Mouse (Mus musculus): ENCODE results near the gene Otud3. TPM values are rescaled to one million over a fixed set of nuclear protein-coding genes. Genes with fewer than 3 reads are reported as not detected.
A peak's percentile ranks its signal among the peaks of the same experiment; 100 is the strongest.

Otud3 gene
- total RNA-seq (2017): 9.8 to 13.1 TPM (median 11.9 TPM) in 3 replicates

DNA sequence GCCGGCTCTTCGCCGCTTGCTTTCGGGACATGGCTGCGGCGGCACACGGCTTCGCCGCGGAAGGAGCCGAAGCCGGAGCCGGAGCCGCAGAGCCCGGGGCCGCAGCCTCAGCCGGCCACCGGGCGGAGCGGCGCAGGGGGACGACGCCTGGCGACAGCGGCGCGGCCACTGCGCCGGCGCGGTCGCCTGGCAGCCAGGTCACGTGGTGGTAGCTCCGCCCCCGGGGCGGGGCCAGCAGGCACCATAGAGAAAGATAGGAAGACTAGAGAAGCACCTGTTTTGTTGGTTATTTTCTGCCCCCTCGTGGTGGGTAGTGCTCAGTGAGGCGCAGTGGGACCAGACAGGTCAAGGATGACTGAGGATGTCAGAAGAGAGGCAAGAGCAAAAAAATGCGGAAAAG, at the start of gene Otud3:
Otud3 (minus strand) TSS at position 149 of the 400 bp plus-strand sequence.
- peak; percentile 96 for ATAC-seq (replicated peaks; ENCODE audit: insufficient number of reproducible peaks, low FRiP score, low TSS enrichment, poor library complexity, severe bottlenecking)

GRCm38 (mm10) chr4:138962719-138963118, 49.0 kb upstream of the Otud3 start:
- ATAC-seq (replicated peaks; ENCODE audit: insufficient number of reproducible peaks, low FRiP score, low TSS enrichment, poor library complexity, severe bottlenecking): no peak

DNA sequence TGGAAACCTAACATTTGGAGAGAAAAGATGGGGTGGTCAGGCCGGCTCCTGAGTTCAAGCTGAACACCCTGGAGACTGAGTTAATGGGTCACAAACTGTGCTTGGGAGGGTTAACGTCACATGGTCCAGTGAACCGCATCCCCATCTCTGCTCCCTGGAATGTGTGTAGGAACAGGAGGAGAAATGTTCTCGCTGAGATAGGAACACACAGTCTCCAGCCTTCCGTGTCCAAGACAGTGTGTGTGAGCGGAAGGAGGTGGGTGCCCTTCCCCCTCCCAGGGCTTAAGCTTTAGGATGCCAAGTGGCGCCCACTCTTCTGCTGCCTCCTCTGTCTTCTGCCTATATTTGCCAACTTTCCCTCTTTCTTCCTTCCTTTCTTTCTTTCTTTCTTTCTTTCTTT, 46.2 kb upstream of the Otud3 start:
- no peak for ATAC-seq (replicated peaks; ENCODE audit: insufficient number of reproducible peaks, low FRiP score, low TSS enrichment, poor library complexity, severe bottlenecking)

GRCm38 (mm10) chr4:138959120-138959519, 45.4 kb upstream of the Otud3 start:
- ATAC-seq (replicated peaks; ENCODE audit: insufficient number of reproducible peaks, low FRiP score, low TSS enrichment, poor library complexity, severe bottlenecking): no peak

GRCm38 (mm10) chr4:138958612-138959011, 44.9 kb upstream of the Otud3 start:
- no peak for ATAC-seq (replicated peaks; ENCODE audit: insufficient number of reproducible peaks, low FRiP score, low TSS enrichment, poor library complexity, severe bottlenecking)

GRCm38 (mm10) chr4:138948257-138948656, 34.5 kb upstream of the Otud3 start:
- ATAC-seq (replicated peaks; ENCODE audit: insufficient number of reproducible peaks, low FRiP score, low TSS enrichment, poor library complexity, severe bottlenecking): no peak

DNA sequence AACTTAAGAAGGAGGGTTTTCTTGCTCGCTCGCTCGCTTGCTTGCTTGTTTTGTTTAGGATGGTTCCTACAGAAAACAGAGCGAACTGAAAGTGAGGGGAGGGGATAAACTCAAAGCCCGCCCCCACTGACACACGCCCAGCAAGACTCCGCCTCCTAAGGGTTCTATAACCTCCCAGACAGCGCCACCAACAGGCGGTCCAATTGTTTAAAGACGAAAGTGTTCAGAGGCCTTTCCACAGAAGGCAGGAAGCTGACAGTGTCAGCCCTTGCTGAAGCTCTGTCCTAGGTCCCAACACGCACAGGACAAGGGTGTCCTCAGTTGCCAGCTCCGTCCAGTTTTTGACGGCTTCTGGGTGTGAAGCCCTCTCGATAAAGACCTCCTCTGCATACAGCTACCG, 30.0 kb upstream of the Otud3 start:
- peak; percentile 97 for ATAC-seq (replicated peaks; ENCODE audit: insufficient number of reproducible peaks, low FRiP score, low TSS enrichment, poor library complexity, severe bottlenecking)

DNA sequence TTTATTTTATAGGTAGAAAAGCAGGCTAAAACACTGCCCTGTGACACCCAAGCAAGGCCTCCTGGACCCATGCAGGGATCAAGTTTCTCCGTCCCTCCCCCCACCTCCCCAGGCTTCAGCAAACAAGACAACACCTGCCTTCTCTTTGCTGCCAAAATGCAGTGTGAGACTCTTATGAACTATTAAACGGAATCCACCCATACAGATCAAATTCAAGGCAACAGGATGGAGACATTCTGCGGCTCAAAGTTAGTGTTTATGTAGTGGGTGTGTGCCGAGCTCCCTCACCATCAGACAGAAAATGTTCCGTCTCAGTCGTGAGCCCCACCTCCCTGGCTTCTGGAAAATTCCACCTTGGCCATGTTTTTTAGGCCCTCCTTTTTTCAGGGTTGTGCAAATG, 28.2 kb upstream of the Otud3 start:
- ATAC-seq (replicated peaks; ENCODE audit: insufficient number of reproducible peaks, low FRiP score, low TSS enrichment, poor library complexity, severe bottlenecking): no peak

GRCm38 (mm10) chr4:138941401-138941800, 27.7 kb upstream of the Otud3 start:
- no peak for ATAC-seq (replicated peaks; ENCODE audit: insufficient number of reproducible peaks, low FRiP score, low TSS enrichment, poor library complexity, severe bottlenecking)

- ATAC-seq (replicated peaks; ENCODE audit: insufficient number of reproducible peaks, low FRiP score, low TSS enrichment, poor library complexity, severe bottlenecking): no peak
Observed at GRCm38 (mm10) chr4:138939481-138939880, 25.7 kb upstream of the Otud3 start.

- no peak for ATAC-seq (replicated peaks; ENCODE audit: insufficient number of reproducible peaks, low FRiP score, low TSS enrichment, poor library complexity, severe bottlenecking)
Observed at GRCm38 (mm10) chr4:138938495-138939269, 24.9 kb upstream of the Otud3 start.

DNA sequence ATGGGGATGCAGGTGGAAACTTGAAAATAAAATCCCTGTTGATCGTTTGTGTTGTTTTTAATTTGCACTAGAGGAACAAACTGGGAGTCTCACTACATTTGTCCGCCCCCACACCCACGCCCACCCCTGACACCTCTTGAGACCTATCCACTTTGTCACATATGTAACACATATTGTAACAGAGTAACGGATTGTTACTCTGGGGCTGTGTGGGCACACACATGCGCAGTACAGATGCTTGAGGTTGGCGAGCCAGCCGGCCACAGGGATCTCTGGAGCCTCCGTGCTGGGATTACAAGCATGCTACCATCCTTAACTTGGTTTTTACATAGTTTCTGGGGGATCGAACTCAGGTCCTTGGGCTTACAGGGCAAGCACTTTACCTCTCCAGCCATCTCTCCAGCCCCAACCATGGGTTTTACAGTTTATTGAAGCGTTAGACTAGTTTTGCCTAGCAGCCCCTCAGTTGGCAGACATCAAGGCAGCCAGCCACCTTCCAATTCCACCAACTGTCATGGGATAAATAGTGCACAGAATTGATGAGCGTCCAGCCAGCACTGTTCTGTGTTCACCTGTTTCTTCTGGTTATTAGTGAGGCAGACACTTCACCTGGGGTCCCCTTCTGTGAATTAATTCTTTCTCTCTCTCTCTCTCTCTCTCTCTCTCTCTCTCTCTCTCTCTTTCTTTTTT, 20.9 kb upstream of the Otud3 start:
- no peak for ATAC-seq (replicated peaks; ENCODE audit: insufficient number of reproducible peaks, low FRiP score, low TSS enrichment, poor library complexity, severe bottlenecking)

DNA sequence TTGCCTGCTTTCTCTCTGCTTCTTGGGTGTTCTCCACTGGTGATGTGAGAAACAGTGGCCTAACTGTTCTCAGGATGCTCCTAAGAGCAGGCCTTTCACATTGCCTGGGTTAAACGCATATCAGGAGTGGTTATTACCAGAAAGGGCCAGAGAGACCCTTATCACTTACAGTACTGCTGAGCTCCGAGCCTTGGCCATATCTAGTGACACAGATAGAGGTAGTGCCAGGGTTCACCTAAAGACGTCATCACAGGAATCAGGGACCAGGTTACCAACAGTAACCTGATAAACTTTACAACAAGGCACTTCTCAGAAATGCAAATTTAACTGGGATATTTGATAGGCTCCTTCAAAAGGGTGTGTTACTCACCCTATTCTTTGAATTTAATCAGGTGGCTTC, 20.1 kb upstream of the Otud3 start:
- ATAC-seq (replicated peaks; ENCODE audit: insufficient number of reproducible peaks, low FRiP score, low TSS enrichment, poor library complexity, severe bottlenecking): no peak

- ATAC-seq (replicated peaks; ENCODE audit: insufficient number of reproducible peaks, low FRiP score, low TSS enrichment, poor library complexity, severe bottlenecking): no peak
Observed at GRCm38 (mm10) chr4:138925561-138925960, 11.8 kb upstream of the Otud3 start.

- ATAC-seq (replicated peaks; ENCODE audit: insufficient number of reproducible peaks, low FRiP score, low TSS enrichment, poor library complexity, severe bottlenecking): peak; percentile 96
Observed at GRCm38 (mm10) chr4:138922131-138922459, 8.3 kb upstream of the Otud3 start.

GRCm38 (mm10) chr4:138921254-138922130, 7.7 kb upstream of the Otud3 start:
- no peak for ATAC-seq (replicated peaks; ENCODE audit: insufficient number of reproducible peaks, low FRiP score, low TSS enrichment, poor library complexity, severe bottlenecking)

GRCm38 (mm10) chr4:138917282-138917681, 3.5 kb upstream of the Otud3 start:
- no peak for ATAC-seq (replicated peaks; ENCODE audit: insufficient number of reproducible peaks, low FRiP score, low TSS enrichment, poor library complexity, severe bottlenecking)

DNA sequence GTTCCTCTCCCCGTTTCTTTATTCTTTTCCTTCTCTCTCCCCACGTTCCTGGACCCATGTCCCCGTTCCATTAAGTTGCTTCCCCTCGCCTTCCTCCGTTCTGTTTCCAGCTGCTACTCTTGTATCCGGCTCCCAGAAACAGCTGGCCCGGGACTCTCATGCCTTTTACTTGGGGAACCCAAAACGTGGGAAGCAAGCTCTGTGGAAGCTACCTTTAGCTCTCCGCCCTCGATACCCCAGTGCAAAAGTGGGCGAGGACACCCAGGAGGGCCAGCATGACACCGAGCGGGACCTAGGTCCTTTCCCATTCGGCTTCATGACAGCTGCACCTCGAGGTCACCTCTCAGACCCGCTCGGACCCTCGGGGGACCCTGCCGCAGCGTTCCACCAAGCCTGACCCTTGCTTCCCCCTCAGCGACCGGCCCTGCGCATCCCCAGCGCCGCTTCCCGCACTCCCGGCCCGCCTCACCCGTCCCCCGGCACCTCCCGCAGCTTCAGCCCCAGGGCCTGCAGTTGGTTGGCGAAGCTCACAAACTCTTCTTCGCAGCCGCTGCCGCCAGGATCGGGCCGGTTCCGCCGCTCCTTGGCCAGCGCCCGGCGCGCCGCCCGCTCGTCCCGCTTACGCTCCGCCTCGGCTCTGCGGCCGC, 481 bp downstream of the Otud3 start:
- no peak for ATAC-seq (replicated peaks; ENCODE audit: insufficient number of reproducible peaks, low FRiP score, low TSS enrichment, poor library complexity, severe bottlenecking)
